Mouse (Mus musculus) spleen, embryonic (tissue): ENCODE data around the gene 2210011C24Rik.

Experiments used
- CTCF ChIA-PET: fragments of 350-600 bp; sonication (Branson Sonifier 250); formaldehyde crosslinking; loops from one replicate; lab custom pipeline; 2022; lab: Charles Lee

The 2210011C24Rik gene

GRCm38 (mm10) chr8:83967701-83968100, 44.3 kb downstream of the 2210011C24Rik start:
- CTCF ChIA-PET = no interaction called here

- CTCF ChIA-PET = interaction anchor here (1.2 kb wide), 1 partner anchor 827 kb away, joined by 3 read pairs; no protein-coding TSS in a partner anchor
Measured at GRCm38 (mm10) chr8:83964015-83964765, 47.8 kb downstream of the 2210011C24Rik start.
